Mouse (Mus musculus) kidney, adult 2 months (tissue): Measurements from ENCODE around the gene P2ry14. TPM values are rescaled to one million over a fixed set of nuclear protein-coding genes. Genes with fewer than 3 reads are reported as not detected.
"Not testable (repeated sequence)": the region's sequence is repeated elsewhere in the genome, so short reads cannot be mapped to it uniquely, and the experiment has no call there.

Source experiments
- DNase-seq: peaks from one replicate; pipeline ENCODE4 v3.0.0; 2021
- H3K27ac ChIP-seq: fragments of 200-500 bp; 2 replicates; pipeline ENCODE4 v1.5.1; 2012; ENCODE audit warnings: low read depth, low read length, control low read depth, inconsistent platforms; ENCODE audit not compliant: insufficient read depth
- H3K27me3 ChIP-seq: fragments of 200-500 bp; replicated peaks from 2 replicates; pipeline ENCODE4 v1.6.1; 2012; ENCODE audit warnings: mild to moderate bottlenecking, moderate library complexity, low read length, inconsistent platforms; ENCODE audit not compliant: control insufficient read depth, insufficient read depth
- H3K36me3 ChIP-seq: fragments of 200-500 bp; 2 replicates; pipeline ENCODE4 v1.6.1; 2012; ENCODE audit warnings: mild to moderate bottlenecking, moderate library complexity, low read length, inconsistent platforms; ENCODE audit not compliant: control insufficient read depth, insufficient read depth
- H3K4me1 ChIP-seq: fragments of 200-500 bp; 2 replicates; pipeline ENCODE4 v1.6.1; 2011; ENCODE audit warnings: low read length; ENCODE audit not compliant: control insufficient read depth, insufficient read depth
- H3K4me3 ChIP-seq: fragments of 200-500 bp; 2 replicates; pipeline ENCODE4 v1.5.1; 2011; ENCODE audit warnings: mild to moderate bottlenecking, low read depth, low read length, control low read depth; ENCODE audit not compliant: insufficient read depth
- CTCF ChIP-seq: fragments of 200-500 bp; conservative IDR thresholded peaks from 2 replicates; pipeline ENCODE4 v1.5.1; 2011; ENCODE audit warnings: low read depth, mild to moderate bottlenecking, control low read depth, low read length, moderate library complexity, mixed read lengths; ENCODE audit not compliant: insufficient read depth, insufficient read length
- POLR2A ChIP-seq: fragments of 200-500 bp; IDR thresholded peaks from one replicate; pipeline ENCODE4 v1.6.1; 2011; ENCODE audit warnings: low read depth, low read length, control low read depth
- WGBS: fragments of 180-500 bp; shearing (Covaris S2); methylation state at CpG from one replicate; pipeline ENCODE4 v1.1.7; 2018; 5-methylcytosine and 5-hydroxymethylcytosine counted together
- polyA plus RNA-seq: library from polyadenylated mRNA; depleted of rRNA; stranded (reverse); fragments of >200 nt; gene quantifications from 2 replicates; pipeline ENCODE4 v1.2.3, GENCODE M21; 2012; rRNA removed

P2ry14 gene
- polyA plus RNA-seq, 1 experiment: 3.8 TPM

- no peak for TF ChIP-seq CTCF
- no peak for TF ChIP-seq POLR2A
- WGBS: 38% methylated on average over 6 of the region's 6 CpGs
- no peak for DNase-seq
- Histone ChIP-seq H3K4me3 (no peak overlapping the region), H3K27ac (no peak overlapping the region), H3K36me3 (no peaks in the 10 kb centered on the region), H3K4me1 (no peaks in the 10 kb centered on the region), H3K27me3 (no peaks in the 10 kb centered on the region)
These were observed 73.0 kb downstream of the P2ry14 start for GRCm38 (mm10) chr3:59080293-59080916.

GRCm38 (mm10) chr3:59079327-59079726, 74.1 kb downstream of the P2ry14 start:
- H3K27ac ChIP-seq: no peak overlapping the region
- 48% methylated on average over 4 of the region's 4 CpGs for WGBS

GRCm38 (mm10) chr3:59078585-59078984, 74.8 kb downstream of the P2ry14 start:
- Histone ChIP-seq H3K27me3 (no peaks in the 10 kb centered on the region), H3K27ac (no peak overlapping the region), H3K4me1 (no peaks in the 10 kb centered on the region), H3K36me3 (no peaks in the 10 kb centered on the region), H3K4me3 (no peak overlapping the region)
- no peak for DNase-seq
- TF ChIP-seq POLR2A: no peak
- TF ChIP-seq CTCF: no peak
- 58% methylated on average over 11 of the region's 11 CpGs for WGBS

More at GRCm38 (mm10) chr3:59079327-59079726, 74.1 kb downstream of the P2ry14 start:
- H3K36me3 ChIP-seq: no peaks in the 10 kb centered on the region
- DNase-seq: peak; percentile 52
- H3K4me3 ChIP-seq: no peak overlapping the region
- H3K4me1 ChIP-seq: no peaks in the 10 kb centered on the region
- no peaks in the 10 kb centered on the region for H3K27me3 ChIP-seq
- TF ChIP-seq CTCF: peak; percentile 56
- no peak for TF ChIP-seq POLR2A

GRCm38 (mm10) chr3:59077278-59077677, 76.1 kb downstream of the P2ry14 start:
- TF ChIP-seq POLR2A (no peak), CTCF (0 out of 2 replicates have a peak, but pooled peaks have one; percentile 10)
- Histone ChIP-seq H3K27me3 (no peaks in the 10 kb centered on the region), H3K36me3 (no peaks in the 10 kb centered on the region), H3K4me1 (no peaks in the 10 kb centered on the region), H3K4me3 (no peak overlapping the region), H3K27ac (no peak overlapping the region)
- WGBS: 22% methylated on average over 4 of the region's 4 CpGs
- peak; percentile 11 for DNase-seq

- not testable (repeated sequence) for H3K36me3 ChIP-seq
These were observed 84.3 kb downstream of the P2ry14 start for GRCm38 (mm10) chr3:59069071-59069470.

GRCm38 (mm10) chr3:59066558-59067294, 86.7 kb downstream of the P2ry14 start:
- Histone ChIP-seq H3K36me3 (no peaks in the 10 kb centered on the region), H3K4me1 (no peaks in the 10 kb centered on the region), H3K27ac (no peak overlapping the region), H3K4me3 (no peak overlapping the region), H3K27me3 (no peaks in the 10 kb centered on the region)
- 45% methylated on average over 8 of the region's 8 CpGs for WGBS
- TF ChIP-seq CTCF (no peak), POLR2A (no peak)
- DNase-seq: peak; percentile 6

More at GRCm38 (mm10) chr3:59069071-59069470, 84.3 kb downstream of the P2ry14 start:
- not testable (repeated sequence) for H3K4me1 ChIP-seq, H3K27ac ChIP-seq, H3K4me3 ChIP-seq, H3K27me3 ChIP-seq, DNase-seq
- WGBS: 75% methylated on average over 1 of the region's 1 CpGs

- no peaks in the 10 kb centered on the region for H3K27me3 ChIP-seq
- no peak overlapping the region for H3K4me3 ChIP-seq
- 70% methylated on average over 3 of the region's 3 CpGs for WGBS
- no peaks in the 10 kb centered on the region for H3K36me3 ChIP-seq
- H3K27ac ChIP-seq: no peak overlapping the region
- no peaks in the 10 kb centered on the region for H3K4me1 ChIP-seq
- no peak for DNase-seq
- no peak for TF ChIP-seq CTCF
These were observed 87.5 kb downstream of the P2ry14 start for GRCm38 (mm10) chr3:59065937-59066336.

Other genes starting within 250 kb of the P2ry14 start
- gene Med12l, start 147.8 kb downstream of the P2ry14 start, polyA plus RNA-seq: 0.64 and 1.0 TPM in 2 replicates
- gene Gpr171, start 51.8 kb downstream of the P2ry14 start, polyA plus RNA-seq: 0.19 and 0.38 TPM in 2 replicates
- gene Gpr87, start 41.5 kb upstream of the P2ry14 start, polyA plus RNA-seq: 0.16 TPM in 2 replicates
- 0.29 and 1.3 TPM in 2 replicates for gene P2ry13, start 57.3 kb upstream of the P2ry14 start, polyA plus RNA-seq
- 0.75 and 1.5 TPM in 2 replicates for gene P2ry12, start 109.3 kb upstream of the P2ry14 start, polyA plus RNA-seq
- 0.48 and 0.62 TPM in 2 replicates for gene Igsf10, start 190.8 kb upstream of the P2ry14 start, polyA plus RNA-seq